Mouse (Mus musculus): ENCODE measurements around the gene Sec14l5. TPM values are rescaled to one million over a fixed set of nuclear protein-coding genes. Genes with fewer than 3 reads are reported as not detected.

Sec14l5 gene
- total RNA-seq (2021), result 1 to 10 TPM; 5.3 to 6.7 TPM
- long read RNA-seq, experiment 1, full-length matches to known transcripts, result 1 of 9 reads
- long read RNA-seq, experiment 1, partial matches to known transcripts, result 0 of 9 reads
- long read RNA-seq, experiment 1, other reads (novel, unspliced or antisense), result 8 of 9 reads
- long read RNA-seq, experiment 2, full-length matches to known transcripts, result 2 of 10 reads
- long read RNA-seq, experiment 2, partial matches to known transcripts, result 3 of 10 reads
- long read RNA-seq, experiment 2, other reads (novel, unspliced or antisense), result 5 of 10 reads

DNA sequence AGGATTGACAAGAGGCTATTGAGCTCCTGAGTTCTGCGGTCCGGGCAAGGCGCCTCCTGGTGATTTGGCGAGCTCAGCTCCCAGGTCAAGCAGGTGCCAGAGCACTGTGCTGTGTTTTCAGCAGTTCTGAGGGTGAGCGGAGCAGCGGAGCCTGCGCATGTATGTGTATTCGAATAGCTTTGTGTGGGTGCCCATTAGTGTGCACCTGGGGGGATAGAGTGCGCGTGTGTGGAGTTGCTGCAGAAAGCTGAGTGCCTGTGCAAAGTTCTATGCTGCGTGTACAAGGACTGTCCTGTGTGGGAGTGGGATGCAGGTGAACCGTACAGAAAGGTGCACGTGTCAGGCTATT is at the start of gene Sec14l5:
Gene Sec14l5 (plus strand): TSS at position 73 of the 349 bp plus-strand sequence.
- TF ChIP-seq CTCF (conservative IDR thresholded peaks at IDR 0.05), result no peak; the same call in 1 of the 2 replicates
- Histone ChIP-seq H3K4me3 (peak within 1 kb of the TSS; percentile 58), H3K27ac (peak within 1 kb of the TSS; percentile 67; the same call in 1 of the 2 replicates)
- no peak for DNase-seq (ENCODE audit: low spot score in 2 of 2)

DNA sequence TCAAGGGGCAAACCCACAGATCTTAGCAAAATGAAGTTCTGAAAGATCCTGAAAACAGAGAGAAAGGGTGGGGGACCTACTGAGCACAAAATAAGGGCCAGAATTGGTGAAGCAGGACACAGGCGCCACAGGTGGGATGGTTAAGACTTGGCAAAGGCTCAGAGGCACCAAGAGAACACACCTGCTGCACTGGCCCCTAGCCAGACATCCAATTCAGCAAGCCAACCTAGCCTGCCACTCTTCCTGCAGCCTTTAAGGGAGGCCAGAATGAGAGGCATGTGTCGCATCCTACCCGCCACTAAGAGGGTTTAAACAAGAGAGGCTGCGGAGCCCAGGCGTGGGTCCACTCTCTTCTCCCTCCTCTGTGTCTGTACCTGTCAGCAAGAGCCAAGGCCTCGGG is 45.9 kb upstream of the Sec14l5 start:
- DNase-seq (ENCODE audit: low spot score in 2 of 2), result no peak
- no peak overlapping the region for H3K4me3 ChIP-seq
- no peak overlapping the region for H3K27ac ChIP-seq
- no peak for TF ChIP-seq CTCF (conservative IDR thresholded peaks at IDR 0.05)

DNA sequence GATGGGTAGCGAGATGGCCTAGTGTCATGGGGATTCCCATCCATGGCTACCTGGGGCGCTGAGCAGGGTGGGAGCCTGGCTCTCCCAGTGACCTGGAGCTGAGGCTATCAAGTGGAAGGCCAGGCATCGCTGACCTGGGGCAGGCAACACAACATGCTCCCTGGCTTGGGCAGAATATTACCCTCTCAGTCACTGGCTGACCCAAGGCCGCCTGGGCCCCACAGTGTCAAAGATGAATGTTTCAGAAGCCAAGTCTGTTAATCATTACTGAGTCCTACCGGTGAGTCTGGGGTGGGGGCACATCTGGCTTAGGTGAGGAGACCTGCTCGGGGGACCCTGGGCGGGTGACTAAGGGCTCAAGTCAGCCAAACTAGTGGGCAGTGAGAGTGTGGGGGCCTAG is 37.0 kb upstream of the Sec14l5 start:
- DNase-seq (ENCODE audit: low spot score in 2 of 2), result no peak
- H3K27ac ChIP-seq, result no peak overlapping the region
- H3K4me3 ChIP-seq, result no peak overlapping the region
- TF ChIP-seq CTCF (conservative IDR thresholded peaks at IDR 0.05), result no peak

DNA sequence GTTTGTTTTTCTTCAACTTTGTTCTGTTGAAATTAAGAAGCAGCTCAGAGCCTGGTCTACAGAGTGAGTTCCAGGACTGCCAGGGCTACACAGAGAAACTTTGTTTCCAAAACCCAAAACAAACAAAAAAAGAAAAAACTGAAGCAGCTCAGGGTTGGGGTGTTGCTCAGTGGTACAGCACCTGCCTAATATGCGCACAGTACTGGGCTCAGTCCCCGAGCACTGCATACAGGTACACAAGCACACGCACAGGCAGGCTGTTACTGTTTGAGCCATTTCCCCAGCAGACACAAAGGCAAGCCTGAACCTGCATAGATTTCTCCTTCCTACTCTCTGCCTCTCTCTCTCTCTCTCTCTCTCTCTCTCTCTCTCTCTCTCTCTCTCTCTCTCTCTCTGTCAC is 35.9 kb upstream of the Sec14l5 start:
- Histone ChIP-seq H3K27ac (no peak overlapping the region), H3K4me3 (no peak overlapping the region)
- DNase-seq (ENCODE audit: low spot score in 2 of 2), result no peak
- no peak for TF ChIP-seq CTCF (conservative IDR thresholded peaks at IDR 0.05)

DNA sequence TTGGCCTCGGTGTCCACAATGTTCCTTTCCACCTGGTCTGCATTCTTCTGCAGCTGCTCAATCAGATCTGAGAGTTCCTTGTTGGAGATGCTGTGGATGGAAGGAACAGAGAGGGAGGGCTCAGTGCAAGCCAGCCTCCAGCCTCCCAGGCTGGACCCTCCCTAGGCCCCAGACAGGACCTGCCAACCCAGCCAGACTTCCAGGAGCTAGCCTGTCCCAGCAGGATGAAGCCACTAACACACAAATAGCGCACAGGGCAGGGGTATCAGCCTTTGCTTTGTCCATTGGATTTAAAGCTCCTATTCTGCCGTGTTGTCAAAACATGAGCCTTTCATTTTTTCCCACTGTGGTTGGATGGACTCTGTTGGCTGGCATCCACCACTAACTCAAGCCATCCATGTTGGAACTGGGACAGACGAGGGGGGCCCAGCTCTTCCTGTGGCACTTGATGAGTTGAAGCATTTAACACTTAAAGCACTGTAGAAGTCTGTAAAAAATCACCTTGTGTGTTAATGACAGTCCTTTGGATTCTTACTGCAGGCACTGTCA is 33.8 kb upstream of the Sec14l5 start:
- Histone ChIP-seq H3K4me3 (no peak overlapping the region), H3K27ac (no peak overlapping the region)
- TF ChIP-seq CTCF (conservative IDR thresholded peaks at IDR 0.05), result no peak
- no peak for DNase-seq (ENCODE audit: low spot score in 2 of 2)

DNA sequence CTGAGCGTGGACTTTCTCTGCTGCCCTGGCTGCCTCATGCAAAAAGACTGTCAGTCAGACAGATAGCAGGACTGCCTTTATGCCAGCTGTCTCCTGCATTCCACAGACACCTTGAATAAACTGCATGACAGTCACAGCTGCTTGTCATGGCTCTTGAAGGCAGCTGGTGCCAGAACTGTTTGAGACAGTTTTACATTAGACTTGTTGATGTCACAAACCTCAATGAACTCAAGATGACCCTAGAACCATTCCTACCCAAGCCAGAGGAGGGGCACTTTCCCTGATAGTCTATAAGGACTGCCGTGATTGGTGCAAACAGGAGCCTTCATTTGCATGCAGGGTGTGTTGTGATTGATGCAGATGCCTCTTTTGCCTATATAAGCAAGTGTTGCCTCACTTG is 33.3 kb upstream of the Sec14l5 start:
- no peak overlapping the region for H3K27ac ChIP-seq
- no peak overlapping the region for H3K4me3 ChIP-seq
- no peak for DNase-seq (ENCODE audit: low spot score in 2 of 2)
- TF ChIP-seq CTCF (conservative IDR thresholded peaks at IDR 0.05), result no peak

DNA sequence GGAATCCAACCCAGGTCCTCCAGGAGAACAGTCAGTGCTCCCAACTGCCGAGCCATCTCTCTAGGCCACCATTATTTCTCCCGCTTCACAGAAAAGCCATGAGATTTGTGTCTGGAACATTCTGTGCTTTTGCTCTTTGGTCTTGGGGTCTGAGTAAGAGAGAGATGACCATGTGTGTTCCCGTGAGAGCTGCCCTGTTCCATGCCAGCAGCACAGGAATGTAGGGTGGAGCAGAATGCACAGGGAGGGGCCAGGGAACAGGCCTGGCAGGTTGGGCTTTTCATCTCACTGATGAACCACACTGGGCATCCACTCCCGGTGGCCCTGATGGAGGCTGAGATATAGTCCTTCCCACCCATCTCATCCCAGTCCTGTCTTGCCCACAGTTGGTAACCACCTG is 27.5 kb upstream of the Sec14l5 start:
- Histone ChIP-seq H3K27ac (no peak overlapping the region), H3K4me3 (no peak overlapping the region)
- DNase-seq (ENCODE audit: low spot score in 2 of 2), result no peak
- TF ChIP-seq CTCF (conservative IDR thresholded peaks at IDR 0.05), result no peak

- no peak overlapping the region for H3K27ac ChIP-seq
- TF ChIP-seq CTCF (conservative IDR thresholded peaks at IDR 0.05), result no peak
- no peak for DNase-seq (ENCODE audit: low spot score in 2 of 2)
- no peak overlapping the region for H3K4me3 ChIP-seq
Observed at GRCm38 (mm10) chr16:5119845-5120244, 27.1 kb upstream of the Sec14l5 start.

- DNase-seq (ENCODE audit: low spot score in 2 of 2), result no peak
- H3K27ac ChIP-seq, result no peak overlapping the region
- H3K4me3 ChIP-seq, result no peak overlapping the region
- no peak for TF ChIP-seq CTCF (conservative IDR thresholded peaks at IDR 0.05)
Observed at GRCm38 (mm10) chr16:5123476-5123875, 23.4 kb upstream of the Sec14l5 start.

DNA sequence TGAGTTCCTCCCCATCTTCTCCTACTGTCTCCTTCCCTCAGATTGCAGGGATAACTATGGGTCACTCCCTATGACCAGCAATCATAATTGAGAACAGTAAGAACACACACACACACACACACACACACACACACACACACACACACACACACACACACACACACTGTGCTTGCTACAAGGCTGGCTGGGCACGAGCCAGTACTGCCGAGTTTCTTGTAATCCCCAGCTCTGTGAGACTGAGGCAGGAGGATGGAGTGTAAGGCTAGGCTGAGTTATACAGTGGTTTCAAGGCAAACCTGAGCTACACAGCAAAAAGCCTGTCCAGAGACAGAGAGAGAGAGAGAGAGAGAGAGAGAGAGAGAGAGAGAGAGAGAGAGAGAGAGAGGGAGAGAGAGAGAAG is 16.7 kb upstream of the Sec14l5 start:
- no peak for TF ChIP-seq CTCF (conservative IDR thresholded peaks at IDR 0.05)
- H3K4me3 ChIP-seq, result no peak overlapping the region
- no peak overlapping the region for H3K27ac ChIP-seq
- DNase-seq (ENCODE audit: low spot score in 2 of 2), result no peak

DNA sequence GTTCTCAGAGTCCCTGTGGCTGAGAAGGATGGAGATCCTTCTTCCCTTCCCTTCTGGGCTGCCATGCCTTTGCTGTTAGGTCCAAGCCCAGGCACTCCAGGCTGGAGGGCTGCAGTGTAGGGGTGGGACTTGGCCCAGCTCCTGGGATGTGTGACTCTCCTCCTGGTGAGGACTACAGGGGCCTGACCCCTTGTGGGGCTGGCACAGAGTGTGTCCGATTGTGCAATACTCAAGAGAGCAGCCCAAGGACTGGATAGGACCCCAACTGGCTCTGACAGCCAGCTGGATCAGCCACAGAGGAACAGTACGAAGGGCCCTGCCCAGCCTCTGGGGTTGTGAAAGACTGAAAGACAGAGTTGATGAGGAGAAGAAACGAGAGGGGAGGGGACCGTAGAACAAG is 16.1 kb upstream of the Sec14l5 start:
- DNase-seq (ENCODE audit: low spot score in 2 of 2), result no peak
- no peak overlapping the region for H3K4me3 ChIP-seq
- no peak overlapping the region for H3K27ac ChIP-seq
- TF ChIP-seq CTCF (conservative IDR thresholded peaks at IDR 0.05), result no peak

DNA sequence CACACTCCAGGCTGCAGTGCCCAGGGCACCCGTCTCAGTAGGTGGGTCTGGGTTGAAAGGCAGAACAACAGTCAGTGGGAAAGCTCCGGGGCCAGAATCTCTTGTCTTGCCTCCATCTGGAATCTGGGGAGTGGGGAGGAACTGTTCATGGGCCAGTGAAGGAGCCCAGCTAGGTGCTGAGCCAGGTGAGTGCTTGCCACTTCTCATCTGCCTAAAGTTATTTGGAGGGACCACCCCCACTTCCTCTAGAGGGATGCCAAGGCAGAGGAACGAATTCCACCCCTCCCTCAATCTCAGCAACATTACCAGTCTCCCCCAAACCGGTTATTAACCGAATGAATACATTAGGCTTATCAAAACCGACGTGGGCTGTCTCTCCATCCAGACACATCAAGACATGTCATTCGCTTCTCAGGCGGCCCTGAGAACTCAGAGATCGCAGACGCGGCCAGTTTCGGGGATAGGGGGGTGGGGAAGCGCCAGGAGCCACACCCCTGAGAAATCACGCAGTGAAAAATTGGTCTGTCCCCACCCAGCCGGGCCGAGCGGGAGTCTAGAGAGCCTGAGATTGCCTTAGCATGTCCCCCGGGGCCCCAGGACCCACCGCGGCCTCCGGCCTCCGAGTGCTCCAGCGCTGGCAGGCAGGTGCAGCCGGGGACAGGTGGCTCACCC is 15.5 kb upstream of the Sec14l5 start:
- Histone ChIP-seq H3K27ac (no peak overlapping the region; the same call in 1 of the 2 replicates), H3K4me3 (peak overlapping the region; percentile 57)
- DNase-seq (ENCODE audit: low spot score in 2 of 2), result no peak
- no peak for TF ChIP-seq CTCF (conservative IDR thresholded peaks at IDR 0.05)

GRCm38 (mm10) chr16:5132401-5132801 is 14.5 kb upstream of the Sec14l5 start, which contains the start of gene Ppl:
Ppl (minus strand) TSS chr16:5132421.
- TF ChIP-seq CTCF (conservative IDR thresholded peaks at IDR 0.05), result peak; percentile 44
- Histone ChIP-seq H3K27ac (peak within 1 kb of the TSS; percentile 69), H3K4me3 (peak within 1 kb of the TSS; percentile 57)
- no peak for DNase-seq (ENCODE audit: low spot score in 2 of 2)
